Mouse (Mus musculus): ENCODE measurements at regions not wholly inside any gene's neighbourhood (a gene's known extent, or its start where the extent isn't known, plus 50 kb on each side); places are given as distances from the start of the nearest gene placed in this dataset.

- no peak for TF ChIP-seq POLR2A (IDR thresholded peaks at IDR 0.05; ENCODE audit: borderline replicate concordance, extremely low read depth, insufficient read depth, insufficient read length, poor library complexity, severe bottlenecking)
- TF ChIP-seq CTCF (IDR thresholded peaks at IDR 0.05; ENCODE audit: borderline replicate concordance, extremely low read depth, insufficient read depth, insufficient read length) = no peak
These were observed 192.9 kb downstream of the Gm10283 start for GRCm38 (mm10) chr8:60310136-60310535.

Data from brain, embryonic 14.5 days (tissue).